Mouse (Mus musculus): ENCODE measurements at regions not wholly inside any gene's neighbourhood (a gene's known extent, or its start where the extent isn't known, plus 50 kb on each side); places are given as distances from the start of the nearest gene placed in this dataset.
A peak's percentile ranks its signal among the peaks of the same experiment; 100 is the strongest.

DNA sequence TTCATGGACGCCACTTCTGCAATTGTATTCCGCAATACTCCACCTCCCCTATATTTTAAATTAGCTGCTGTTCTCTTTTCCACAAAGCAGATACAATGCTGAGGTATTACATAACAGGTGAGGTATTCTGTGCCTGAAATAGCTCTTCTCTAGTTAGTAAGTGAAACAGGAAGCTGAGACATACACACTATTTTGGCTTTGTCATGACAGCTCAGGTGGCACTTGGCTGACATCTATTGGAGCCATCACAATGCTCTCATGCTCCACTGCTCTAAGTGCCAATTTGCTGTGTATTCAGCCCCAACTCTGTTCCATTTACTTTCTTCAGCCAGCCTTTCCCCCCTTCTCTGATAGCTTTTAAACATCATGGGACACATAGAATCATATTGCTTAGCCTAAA is 743.7 kb upstream of the Car10 start:
- no peak for TF ChIP-seq CTCF (IDR thresholded peaks at IDR 0.05; ENCODE audit: borderline replicate concordance, extremely low read depth, insufficient read depth, insufficient read length)
- TF ChIP-seq POLR2A (IDR thresholded peaks at IDR 0.05; ENCODE audit: borderline replicate concordance, extremely low read depth, insufficient read depth, insufficient read length, poor library complexity, severe bottlenecking), result no peak
- DNase-seq (ENCODE audit: low read depth), result peak; percentile 37

DNA sequence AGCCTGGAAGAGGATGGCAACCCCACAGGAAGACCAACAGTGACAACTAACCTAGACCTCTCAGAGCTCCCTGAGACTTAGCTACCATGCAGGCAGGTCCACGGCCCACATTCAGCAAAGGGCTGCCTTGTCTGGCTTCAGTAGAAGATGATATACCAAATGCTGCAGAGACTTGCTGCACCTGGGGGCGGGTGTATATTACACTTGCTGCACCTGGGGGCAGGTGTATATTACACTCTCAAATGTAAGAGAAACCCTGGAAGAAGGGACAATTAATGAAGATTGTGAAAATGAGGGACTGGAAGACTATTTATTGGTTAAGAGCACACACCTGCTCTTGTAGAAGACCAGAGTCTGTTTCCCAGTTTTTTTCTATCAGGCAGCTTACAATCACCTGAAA is 759.2 kb upstream of the Kif2b start:
- no peak for DNase-seq (ENCODE audit: low read depth)
- no peak for TF ChIP-seq CTCF (IDR thresholded peaks at IDR 0.05; ENCODE audit: borderline replicate concordance, extremely low read depth, insufficient read depth, insufficient read length)
- no peak for TF ChIP-seq POLR2A (IDR thresholded peaks at IDR 0.05; ENCODE audit: borderline replicate concordance, extremely low read depth, insufficient read depth, insufficient read length, poor library complexity, severe bottlenecking)

- DNase-seq (ENCODE audit: low read depth), result no peak
- TF ChIP-seq POLR2A (IDR thresholded peaks at IDR 0.05; ENCODE audit: borderline replicate concordance, extremely low read depth, insufficient read depth, insufficient read length, poor library complexity, severe bottlenecking), result no peak
- no peak for TF ChIP-seq CTCF (IDR thresholded peaks at IDR 0.05; ENCODE audit: borderline replicate concordance, extremely low read depth, insufficient read depth, insufficient read length)
Measured at GRCm38 (mm10) chr11:92335306-92335705, 757.9 kb upstream of the Kif2b start.

DNA sequence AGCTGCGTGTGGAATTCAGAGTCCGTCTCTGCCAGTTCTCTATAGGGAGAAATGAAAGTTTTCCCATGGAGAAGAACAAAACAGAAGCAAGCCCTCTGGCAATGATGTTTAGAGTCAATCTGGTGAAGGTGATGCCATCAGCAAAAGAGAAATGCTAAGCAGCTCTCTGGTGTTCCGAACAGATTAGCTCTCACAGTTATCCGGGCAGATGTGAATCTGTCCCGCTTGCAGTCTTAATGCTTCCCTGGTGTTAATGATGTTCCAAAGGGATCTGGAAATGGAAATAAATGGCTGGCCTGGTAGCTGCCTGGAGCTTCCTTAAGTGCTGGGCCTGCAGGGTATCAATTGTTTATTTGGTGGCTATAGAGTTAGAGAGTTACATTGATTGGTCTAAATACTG is 725.7 kb upstream of the Kif2b start:
- TF ChIP-seq CTCF (IDR thresholded peaks at IDR 0.05; ENCODE audit: borderline replicate concordance, extremely low read depth, insufficient read depth, insufficient read length) (no peak), POLR2A (IDR thresholded peaks at IDR 0.05; ENCODE audit: borderline replicate concordance, extremely low read depth, insufficient read depth, insufficient read length, poor library complexity, severe bottlenecking) (no peak)
- DNase-seq (ENCODE audit: low read depth), result peak; percentile 52
